Mouse (Mus musculus): Measurements from ENCODE around the gene Gm20792. TPM values are rescaled to one million over a fixed set of nuclear protein-coding genes. Genes with fewer than 3 reads are reported as not detected.

Gm20792 gene
- not detected for total RNA-seq (2023)

GRCm38 (mm10) chrY:48311555-48311954, at the start of gene Gm20792:
Gene Gm20792, plus strand, starts transcription at chrY:48311855.

